Mouse (Mus musculus) small intestine, adult 2 months (tissue): ENCODE measurements around the gene Olfr1046.
"Not testable (repeated sequence)": the region's sequence is repeated elsewhere in the genome, so short reads cannot be mapped to it uniquely, and the experiment has no call there.

Experiments
- CTCF ChIP-seq: fragments of 200-500 bp; IDR thresholded peaks from 2 replicates; pipeline ENCODE4 v1.5.1; 2012; ENCODE audit warnings: low read depth, mild to moderate bottlenecking, control low read depth, inconsistent platforms, low read length, moderate library complexity, mixed read lengths; ENCODE audit not compliant: insufficient replicate concordance, insufficient read length; ENCODE audit errors: extremely low read depth
- POLR2A ChIP-seq: fragments of 200-500 bp; IDR thresholded peaks from 2 replicates; pipeline ENCODE4 v1.6.1; 2012; ENCODE audit warnings: low read depth, mild to moderate bottlenecking, control low read depth, inconsistent platforms, low read length, moderate library complexity

- TF ChIP-seq POLR2A, CTCF: not testable (repeated sequence)
These were observed 43.7 kb downstream of the Olfr1046 start for GRCm38 (mm10) chr2:86175422-86175821.
